Mouse (Mus musculus): ENCODE measurements at regions not wholly inside any gene's neighbourhood (a gene's known extent, or its start where the extent isn't known, plus 50 kb on each side); places are given as distances from the start of the nearest gene placed in this dataset.

GRCm38 (mm10) chr10:99320797-99321196 lies 57.8 kb downstream of the Dusp6 start:
- H3K27me3 ChIP-seq (ENCODE audit: control insufficient read depth, insufficient read depth, low read length) = no peaks in the 10 kb centered on the region
- no peak overlapping the region for H3K4me2 ChIP-seq (ENCODE audit: low read length)
- no peaks in the 10 kb centered on the region for H3K9me3 ChIP-seq (ENCODE audit: control insufficient read depth, low read length)
- DNase-seq = no peak
- WGBS = 79% methylated on average over 8 of the region's 8 CpGs
- H3K9ac ChIP-seq (replicated peaks; ENCODE audit: low read length) = no peak overlapping the region
- H3K27ac ChIP-seq (replicated peaks; ENCODE audit: low read depth, low read length) = no peak overlapping the region
- no peak overlapping the region for H3K4me3 ChIP-seq (replicated peaks; ENCODE audit: low read depth, low read length)
- H3K36me3 ChIP-seq (ENCODE audit: control insufficient read depth, insufficient read depth, low read length) = no peaks in the 10 kb centered on the region
- no peak for ATAC-seq (ENCODE audit: low FRiP score, low TSS enrichment)
- no peaks in the 10 kb centered on the region for H3K4me1 ChIP-seq (ENCODE audit: control insufficient read depth, insufficient read depth, low read length)

- Histone ChIP-seq H3K27ac (replicated peaks; ENCODE audit: low read depth, low read length) (no peak overlapping the region), H3K9ac (replicated peaks; ENCODE audit: low read length) (no peak overlapping the region), H3K4me3 (replicated peaks; ENCODE audit: low read depth, low read length) (no peak overlapping the region), H3K36me3 (ENCODE audit: control insufficient read depth, insufficient read depth, low read length) (no peaks in the 10 kb centered on the region), H3K4me2 (ENCODE audit: low read length) (no peak overlapping the region), H3K27me3 (ENCODE audit: control insufficient read depth, insufficient read depth, low read length) (no peaks in the 10 kb centered on the region), H3K9me3 (ENCODE audit: control insufficient read depth, low read length) (no peaks in the 10 kb centered on the region), H3K4me1 (ENCODE audit: control insufficient read depth, insufficient read depth, low read length) (no peaks in the 10 kb centered on the region)
- DNase-seq = no peak
- ATAC-seq (ENCODE audit: low FRiP score, low TSS enrichment) = no peak
- WGBS = 88% methylated on average over 8 of the region's 8 CpGs
These were observed 60.3 kb downstream of the Dusp6 start for GRCm38 (mm10) chr10:99323358-99323757.

GRCm38 (mm10) chr10:99327501-99327900 lies 64.5 kb downstream of the Dusp6 start:
- Histone ChIP-seq H3K4me1 (ENCODE audit: control insufficient read depth, insufficient read depth, low read length) (no peaks in the 10 kb centered on the region), H3K9me3 (ENCODE audit: control insufficient read depth, low read length) (no peaks in the 10 kb centered on the region), H3K4me3 (replicated peaks; ENCODE audit: low read depth, low read length) (no peak overlapping the region), H3K27ac (replicated peaks; ENCODE audit: low read depth, low read length) (no peak overlapping the region), H3K9ac (replicated peaks; ENCODE audit: low read length) (no peak overlapping the region), H3K4me2 (ENCODE audit: low read length) (no peak overlapping the region), H3K27me3 (ENCODE audit: control insufficient read depth, insufficient read depth, low read length) (no peaks in the 10 kb centered on the region), H3K36me3 (ENCODE audit: control insufficient read depth, insufficient read depth, low read length) (no peaks in the 10 kb centered on the region)
- WGBS = 91% methylated on average over 2 of the region's 2 CpGs
- DNase-seq = no peak
- ATAC-seq (ENCODE audit: low FRiP score, low TSS enrichment) = no peak

GRCm38 (mm10) chr10:99328568-99328967 lies 65.5 kb downstream of the Dusp6 start:
- Histone ChIP-seq H3K27me3 (ENCODE audit: control insufficient read depth, insufficient read depth, low read length) (no peaks in the 10 kb centered on the region), H3K4me2 (ENCODE audit: low read length) (no peak overlapping the region), H3K9ac (replicated peaks; ENCODE audit: low read length) (no peak overlapping the region), H3K4me1 (ENCODE audit: control insufficient read depth, insufficient read depth, low read length) (no peaks in the 10 kb centered on the region), H3K36me3 (ENCODE audit: control insufficient read depth, insufficient read depth, low read length) (no peaks in the 10 kb centered on the region), H3K9me3 (ENCODE audit: control insufficient read depth, low read length) (no peaks in the 10 kb centered on the region), H3K4me3 (replicated peaks; ENCODE audit: low read depth, low read length) (no peak overlapping the region), H3K27ac (replicated peaks; ENCODE audit: low read depth, low read length) (no peak overlapping the region)
- whole genome bisulfite sequencing = 95% methylated on average over 8 of the region's 8 CpGs
- ATAC-seq (ENCODE audit: low FRiP score, low TSS enrichment) (no peak), DNase-seq (no peak)

GRCm38 (mm10) chr10:99329469-99329868 lies 66.4 kb downstream of the Dusp6 start:
- 82% methylated on average over 6 of the region's 6 CpGs for WGBS
- Histone ChIP-seq H3K36me3 (ENCODE audit: control insufficient read depth, insufficient read depth, low read length) (no peaks in the 10 kb centered on the region), H3K27ac (replicated peaks; ENCODE audit: low read depth, low read length) (no peak overlapping the region), H3K9me3 (ENCODE audit: control insufficient read depth, low read length) (no peaks in the 10 kb centered on the region), H3K9ac (replicated peaks; ENCODE audit: low read length) (no peak overlapping the region), H3K27me3 (ENCODE audit: control insufficient read depth, insufficient read depth, low read length) (no peaks in the 10 kb centered on the region), H3K4me2 (ENCODE audit: low read length) (no peak overlapping the region), H3K4me3 (replicated peaks; ENCODE audit: low read depth, low read length) (no peak overlapping the region), H3K4me1 (ENCODE audit: control insufficient read depth, insufficient read depth, low read length) (no peaks in the 10 kb centered on the region)
- DNase-seq (no peak), ATAC-seq (ENCODE audit: low FRiP score, low TSS enrichment) (no peak)

- no peaks in the 10 kb centered on the region for H3K4me1 ChIP-seq (ENCODE audit: control insufficient read depth, insufficient read depth, low read length)
- H3K9me3 ChIP-seq (ENCODE audit: control insufficient read depth, low read length) = no peaks in the 10 kb centered on the region
- no peak overlapping the region for H3K27ac ChIP-seq (replicated peaks; ENCODE audit: low read depth, low read length)
- H3K4me3 ChIP-seq (replicated peaks; ENCODE audit: low read depth, low read length) = no peak overlapping the region
- H3K27me3 ChIP-seq (ENCODE audit: control insufficient read depth, insufficient read depth, low read length) = no peaks in the 10 kb centered on the region
- no peak overlapping the region for H3K9ac ChIP-seq (replicated peaks; ENCODE audit: low read length)
- WGBS = 30% methylated on average over 7 of the region's 7 CpGs
- no peaks in the 10 kb centered on the region for H3K36me3 ChIP-seq (ENCODE audit: control insufficient read depth, insufficient read depth, low read length)
- DNase-seq (no peak), ATAC-seq (ENCODE audit: low FRiP score, low TSS enrichment) (no peak)
- no peak overlapping the region for H3K4me2 ChIP-seq (ENCODE audit: low read length)
These were observed 67.5 kb downstream of the Dusp6 start for GRCm38 (mm10) chr10:99330519-99330918.

GRCm38 (mm10) chr10:99331876-99332275 lies 68.8 kb downstream of the Dusp6 start:
- H3K9me3 ChIP-seq (ENCODE audit: control insufficient read depth, low read length) = no peaks in the 10 kb centered on the region
- H3K4me2 ChIP-seq (ENCODE audit: low read length) = no peak overlapping the region
- no peaks in the 10 kb centered on the region for H3K27me3 ChIP-seq (ENCODE audit: control insufficient read depth, insufficient read depth, low read length)
- 96% methylated on average over 12 of the region's 12 CpGs for WGBS
- no peaks in the 10 kb centered on the region for H3K4me1 ChIP-seq (ENCODE audit: control insufficient read depth, insufficient read depth, low read length)
- no peak overlapping the region for H3K9ac ChIP-seq (replicated peaks; ENCODE audit: low read length)
- H3K27ac ChIP-seq (replicated peaks; ENCODE audit: low read depth, low read length) = no peak overlapping the region
- DNase-seq (no peak), ATAC-seq (ENCODE audit: low FRiP score, low TSS enrichment) (no peak)
- H3K36me3 ChIP-seq (ENCODE audit: control insufficient read depth, insufficient read depth, low read length) = no peaks in the 10 kb centered on the region
- no peak overlapping the region for H3K4me3 ChIP-seq (replicated peaks; ENCODE audit: low read depth, low read length)

GRCm38 (mm10) chr10:99333831-99334230 lies 70.8 kb downstream of the Dusp6 start:
- Histone ChIP-seq H3K36me3 (ENCODE audit: control insufficient read depth, insufficient read depth, low read length) (no peaks in the 10 kb centered on the region), H3K9me3 (ENCODE audit: control insufficient read depth, low read length) (no peaks in the 10 kb centered on the region), H3K4me1 (ENCODE audit: control insufficient read depth, insufficient read depth, low read length) (no peaks in the 10 kb centered on the region), H3K4me2 (ENCODE audit: low read length) (no peak overlapping the region), H3K27ac (replicated peaks; ENCODE audit: low read depth, low read length) (no peak overlapping the region), H3K4me3 (replicated peaks; ENCODE audit: low read depth, low read length) (no peak overlapping the region), H3K27me3 (ENCODE audit: control insufficient read depth, insufficient read depth, low read length) (no peaks in the 10 kb centered on the region), H3K9ac (replicated peaks; ENCODE audit: low read length) (no peak overlapping the region)
- WGBS = 53% methylated on average over 5 of the region's 5 CpGs
- no peak for DNase-seq
- no peak for ATAC-seq (ENCODE audit: low FRiP score, low TSS enrichment)

GRCm38 (mm10) chr10:99336091-99336490 lies 73.1 kb downstream of the Dusp6 start:
- H3K27me3 ChIP-seq (ENCODE audit: control insufficient read depth, insufficient read depth, low read length) = no peaks in the 10 kb centered on the region
- H3K36me3 ChIP-seq (ENCODE audit: control insufficient read depth, insufficient read depth, low read length) = no peaks in the 10 kb centered on the region
- DNase-seq (no peak), ATAC-seq (ENCODE audit: low FRiP score, low TSS enrichment) (no peak)
- H3K4me3 ChIP-seq (replicated peaks; ENCODE audit: low read depth, low read length) = no peak overlapping the region
- H3K9me3 ChIP-seq (ENCODE audit: control insufficient read depth, low read length) = no peaks in the 10 kb centered on the region
- H3K27ac ChIP-seq (replicated peaks; ENCODE audit: low read depth, low read length) = no peak overlapping the region
- WGBS = 85% methylated on average over 4 of the region's 4 CpGs
- H3K9ac ChIP-seq (replicated peaks; ENCODE audit: low read length) = no peak overlapping the region
- no peak overlapping the region for H3K4me2 ChIP-seq (ENCODE audit: low read length)
- H3K4me1 ChIP-seq (ENCODE audit: control insufficient read depth, insufficient read depth, low read length) = no peaks in the 10 kb centered on the region

All from midbrain, embryonic 14.5 days (tissue).